Mouse (Mus musculus): ENCODE measurements around the gene Gja1. TPM values are rescaled to one million over a fixed set of nuclear protein-coding genes. Genes with fewer than 3 reads are reported as not detected.

Gja1 gene
- polyA plus RNA-seq, 1 experiment from 2014 or later, result 391 TPM

GRCm38 (mm10) chr10:56449030-56449429, 71.9 kb downstream of the Gja1 start:
- no peak for DNase-seq (ENCODE audit: low spot score)
- no peak overlapping the region for H3K4me2 ChIP-seq (ENCODE audit: low read depth, low read length)
- no peaks in the 10 kb centered on the region for H3K9me3 ChIP-seq (replicated peaks; ENCODE audit: control insufficient read depth, low read length)
- H3K36me3 ChIP-seq (replicated peaks; ENCODE audit: control insufficient read depth, insufficient read depth, low read depth, low read length), result no peaks in the 10 kb centered on the region
- ATAC-seq (replicated peaks; ENCODE audit: insufficient number of reproducible peaks, low FRiP score, low TSS enrichment, low read depth), result no peak
- H3K9ac ChIP-seq (replicated peaks; ENCODE audit: low read length), result no peak overlapping the region
- no peaks in the 10 kb centered on the region for H3K27me3 ChIP-seq (ENCODE audit: control insufficient read depth, insufficient read depth, low read length)
- WGBS, result 86% methylated on average over 4 of the region's 4 CpGs
- H3K27ac ChIP-seq (replicated peaks; ENCODE audit: low read depth, low read length), result no peak overlapping the region
- H3K4me3 ChIP-seq (ENCODE audit: low read depth, low read length), result no peak overlapping the region
- no peaks in the 10 kb centered on the region for H3K4me1 ChIP-seq (ENCODE audit: control insufficient read depth, insufficient read depth, low read length)

Other genes starting within 250 kb of the Gja1 start
- gene Tbc1d32, start 148.6 kb upstream of the Gja1 start, polyA plus RNA-seq (2014; fragmentation: Nextera tagmentation; extraction: Ambion mirVana), result 4.0 and 4.1 TPM in 2 replicates

All from embryonic facial prominence, embryonic 11.5 days (tissue).